Mouse (Mus musculus) forebrain, embryonic 10.5 days (tissue): ENCODE results near the gene Lyg1. TPM values are rescaled to one million over a fixed set of nuclear protein-coding genes. Genes with fewer than 3 reads are reported as not detected.

Experiments used
- DNase-seq: peaks from one replicate; pipeline ENCODE4 v3.0.0-alpha.2; 2017; ENCODE audit warnings: low spot score; ENCODE audit errors: extremely low spot score
- H3K27ac ChIP-seq: fragments of 300-500 bp; sonication (generic); 2 replicates; pipeline ENCODE4 v1.5.1; 2016; ENCODE audit warnings: mild to moderate bottlenecking
- H3K27me3 ChIP-seq: fragments of 300-500 bp; sonication (generic); 2 replicates; pipeline ENCODE4 v1.6.1; 2016; ENCODE audit warnings: mild to moderate bottlenecking; ENCODE audit not compliant: poor library complexity, severe bottlenecking
- H3K36me3 ChIP-seq: fragments of 300-500 bp; sonication (generic); replicated peaks from 2 replicates; pipeline ENCODE4 v1.6.1; 2016; ENCODE audit warnings: mild to moderate bottlenecking, moderate library complexity
- H3K4me1 ChIP-seq: fragments of 300-500 bp; sonication (generic); 2 replicates; pipeline ENCODE4 v1.6.1; 2016
- H3K4me3 ChIP-seq: fragments of 300-500 bp; sonication (generic); 2 replicates; pipeline ENCODE4 v1.5.1; 2016; ENCODE audit warnings: mild to moderate bottlenecking, moderate library complexity
- H3K9me3 ChIP-seq: fragments of 300-500 bp; sonication (generic); 2 replicates; pipeline ENCODE4 v1.6.1; 2016; ENCODE audit warnings: mild to moderate bottlenecking, moderate library complexity
- WGBS: fragments of 180-500 bp; shearing (Covaris S2); methylation state at CpG from one replicate; pipeline ENCODE4 v1.1.7; 2016; 5-methylcytosine and 5-hydroxymethylcytosine counted together
- polyA plus RNA-seq: library from polyadenylated mRNA; unstranded; fragments of >200 nt; fragmentation: Nextera tagmentation; extraction: Ambion mirVana; gene quantifications from 2 replicates; pipeline ENCODE4 v1.2.1, GENCODE M21; 2016

The Lyg1 gene
- not detected in 2 replicates for polyA plus RNA-seq

GRCm38 (mm10) chr1:37957659-37958058 is at the start of gene Lyg1:
Gene Lyg1, minus strand, starts transcription at chr1:37957759.
- H3K27ac ChIP-seq: no peak within 1 kb of the TSS
- no peaks in the 10 kb centered on the region for H3K27me3 ChIP-seq
- peaks cover 7% of the 10 kb centered on the region; the same call in 1 of the 2 replicates for H3K4me1 ChIP-seq
- H3K36me3 ChIP-seq: no peaks in the 10 kb centered on the region
- H3K4me3 ChIP-seq: no peak within 1 kb of the TSS
- DNase-seq: no peak
- 86% methylated on average over 5 of the region's 5 CpGs for WGBS
- H3K9me3 ChIP-seq: no peaks in the 10 kb centered on the region; the same call in 1 of the 2 replicates

GRCm38 (mm10) chr1:38006741-38007140 is 49.2 kb upstream of the Lyg1 start:
- WGBS: 81% methylated on average over 3 of the region's 3 CpGs
- Histone ChIP-seq H3K27me3 (no peaks in the 10 kb centered on the region), H3K27ac (no peak overlapping the region), H3K4me1 (no peaks in the 10 kb centered on the region), H3K36me3 (0 out of 2 replicates have a peak, but pooled peaks cover 3% of the 10 kb centered on the region), H3K4me3 (no peak overlapping the region), H3K9me3 (no peaks in the 10 kb centered on the region)
- no peak for DNase-seq

GRCm38 (mm10) chr1:38003046-38003445 is 45.5 kb upstream of the Lyg1 start:
- Histone ChIP-seq H3K36me3 (peaks cover 6% of the 10 kb centered on the region; the same call in 1 of the 2 replicates), H3K4me3 (no peak overlapping the region), H3K4me1 (peaks cover 12% of the 10 kb centered on the region), H3K27ac (no peak overlapping the region), H3K9me3 (no peaks in the 10 kb centered on the region), H3K27me3 (no peaks in the 10 kb centered on the region)
- 88% methylated on average over 3 of the region's 3 CpGs for WGBS
- no peak for DNase-seq

- Histone ChIP-seq H3K9me3 (no peaks in the 10 kb centered on the region), H3K27ac (no peak overlapping the region), H3K4me3 (no peak overlapping the region), H3K36me3 (peaks cover 6% of the 10 kb centered on the region; the same call in 1 of the 2 replicates), H3K27me3 (no peaks in the 10 kb centered on the region), H3K4me1 (peaks cover 12% of the 10 kb centered on the region)
- no peak for DNase-seq
- 95% methylated on average over 9 of the region's 9 CpGs for WGBS
Measured at GRCm38 (mm10) chr1:38001956-38002355, 44.4 kb upstream of the Lyg1 start.

GRCm38 (mm10) chr1:38000844-38001243 is 43.3 kb upstream of the Lyg1 start:
- 94% methylated on average over 8 of the region's 8 CpGs for WGBS
- H3K27ac ChIP-seq: no peak overlapping the region
- no peak overlapping the region for H3K4me3 ChIP-seq
- no peaks in the 10 kb centered on the region for H3K27me3 ChIP-seq
- no peak for DNase-seq
- H3K36me3 ChIP-seq: peaks cover 6% of the 10 kb centered on the region; the same call in 1 of the 2 replicates
- H3K4me1 ChIP-seq: peaks cover 18% of the 10 kb centered on the region
- H3K9me3 ChIP-seq: no peaks in the 10 kb centered on the region

- peaks cover 18% of the 10 kb centered on the region for H3K4me1 ChIP-seq
- H3K36me3 ChIP-seq: peaks cover 16% of the 10 kb centered on the region
- H3K9me3 ChIP-seq: no peaks in the 10 kb centered on the region
- no peak overlapping the region for H3K27ac ChIP-seq
- DNase-seq: no peak
- peak overlapping the region; percentile 96 for H3K4me3 ChIP-seq
- no peaks in the 10 kb centered on the region for H3K27me3 ChIP-seq
- 86% methylated on average over 3 of the region's 3 CpGs for WGBS
Measured at GRCm38 (mm10) chr1:37999552-37999951, 42.0 kb upstream of the Lyg1 start.

- no peaks in the 10 kb centered on the region for H3K27me3 ChIP-seq
- peaks cover 18% of the 10 kb centered on the region for H3K4me1 ChIP-seq
- H3K4me3 ChIP-seq: peak overlapping the region; percentile 96
- WGBS: 6% methylated on average over 47 of the region's 47 CpGs
- H3K27ac ChIP-seq: peak overlapping the region; percentile 96
- H3K36me3 ChIP-seq: peaks cover 26% of the 10 kb centered on the region
- H3K9me3 ChIP-seq: no peaks in the 10 kb centered on the region
- no peak for DNase-seq
Measured at GRCm38 (mm10) chr1:37998371-37999199, 41.0 kb upstream of the Lyg1 start.

GRCm38 (mm10) chr1:37997867-37998266 is 40.3 kb upstream of the Lyg1 start, which contains the start of the genes Txndc9 and Eif5b:
Gene Txndc9, minus strand, starts transcription at chr1:37997893.
Gene Eif5b, plus strand, starts transcription at chr1:37998010.
- H3K9me3 ChIP-seq: no peaks in the 10 kb centered on the region
- peak; percentile 92 for DNase-seq
- H3K36me3 ChIP-seq: peaks cover 33% of the 10 kb centered on the region
- WGBS: under 1% methylated on average over 50 of the region's 50 CpGs
- peaks cover 18% of the 10 kb centered on the region for H3K4me1 ChIP-seq
- H3K27me3 ChIP-seq: no peaks in the 10 kb centered on the region
- H3K4me3 ChIP-seq: peak within 1 kb of the TSS; percentile 96
- peak within 1 kb of the TSS; percentile 96 for H3K27ac ChIP-seq

GRCm38 (mm10) chr1:37996877-37997484 is 39.4 kb upstream of the Lyg1 start:
- Histone ChIP-seq H3K4me3 (peak overlapping the region; percentile 96), H3K27me3 (no peaks in the 10 kb centered on the region), H3K4me1 (peaks cover 18% of the 10 kb centered on the region), H3K27ac (peak overlapping the region; percentile 96), H3K9me3 (no peaks in the 10 kb centered on the region), H3K36me3 (peaks cover 41% of the 10 kb centered on the region)
- DNase-seq: peak; percentile 97
- WGBS: under 1% methylated on average over 42 of the region's 42 CpGs

GRCm38 (mm10) chr1:37996226-37996625 is 38.7 kb upstream of the Lyg1 start:
- H3K36me3 ChIP-seq: peaks cover 47% of the 10 kb centered on the region
- no peaks in the 10 kb centered on the region for H3K27me3 ChIP-seq
- no peak for DNase-seq
- no peaks in the 10 kb centered on the region for H3K9me3 ChIP-seq
- peak overlapping the region; percentile 96 for H3K27ac ChIP-seq
- peak overlapping the region; percentile 96 for H3K4me3 ChIP-seq
- WGBS: 51% methylated on average over 3 of the region's 3 CpGs
- peaks cover 18% of the 10 kb centered on the region for H3K4me1 ChIP-seq

- Histone ChIP-seq H3K9me3 (no peaks in the 10 kb centered on the region), H3K36me3 (peaks cover 87% of the 10 kb centered on the region), H3K27me3 (no peaks in the 10 kb centered on the region), H3K4me1 (0 out of 2 replicates have a peak, but pooled peaks cover 3% of the 10 kb centered on the region), H3K27ac (no peak overlapping the region), H3K4me3 (no peak overlapping the region)
- 92% methylated on average over 5 of the region's 5 CpGs for WGBS
- no peak for DNase-seq
Measured at GRCm38 (mm10) chr1:37987856-37988255, 30.3 kb upstream of the Lyg1 start.

GRCm38 (mm10) chr1:37985764-37986323 is 28.3 kb upstream of the Lyg1 start:
- Histone ChIP-seq H3K27me3 (no peaks in the 10 kb centered on the region), H3K36me3 (peaks cover 67% of the 10 kb centered on the region), H3K27ac (no peak overlapping the region), H3K9me3 (no peaks in the 10 kb centered on the region), H3K4me1 (0 out of 2 replicates have a peak, but pooled peaks cover 3% of the 10 kb centered on the region), H3K4me3 (no peak overlapping the region)
- peak; percentile 22 for DNase-seq
- WGBS: 84% methylated on average over 9 of the region's 9 CpGs
